Mouse (Mus musculus) left cerebral cortex, adult 9 months (tissue): ENCODE results near the gene Pmfbp1.

Experiments
- DNase-seq, 2 experiments: peaks; one replicate each; pipeline ENCODE4 v3.0.0; 2022; ENCODE audit warnings: low spot score in 2 of 2

Pmfbp1 gene

GRCm38 (mm10) chr8:109499009-109499717 is 5.3 kb downstream of the Pmfbp1 start:
- DNase-seq, result no peak

- no peak for DNase-seq
These were observed 9.7 kb downstream of the Pmfbp1 start for GRCm38 (mm10) chr8:109503566-109503965.

GRCm38 (mm10) chr8:109505560-109505959 is 11.7 kb downstream of the Pmfbp1 start:
- no peak for DNase-seq

- no peak for DNase-seq
These were observed 30.2 kb downstream of the Pmfbp1 start for GRCm38 (mm10) chr8:109524008-109524407.

- DNase-seq, result peak in 1 of 2 experiments; percentile 35
These were observed 41.5 kb downstream of the Pmfbp1 start for GRCm38 (mm10) chr8:109535140-109535990.

GRCm38 (mm10) chr8:109536703-109537102 is 42.9 kb downstream of the Pmfbp1 start:
- DNase-seq, result peak; percentile 46 to 87

- no peak for DNase-seq
These were observed 48.3 kb downstream of the Pmfbp1 start for GRCm38 (mm10) chr8:109542165-109542564.

- DNase-seq, result peak in 1 of 2 experiments; percentile 41
These were observed 49.1 kb downstream of the Pmfbp1 start for GRCm38 (mm10) chr8:109542748-109543519.

GRCm38 (mm10) chr8:109544049-109544448 is 50.2 kb downstream of the Pmfbp1 start:
- DNase-seq, result no peak

GRCm38 (mm10) chr8:109551663-109552062 is 57.8 kb downstream of the Pmfbp1 start:
- DNase-seq, result no peak

- no peak for DNase-seq
These were observed 70.1 kb downstream of the Pmfbp1 start for GRCm38 (mm10) chr8:109563881-109564280.

- no peak for DNase-seq
These were observed 70.9 kb downstream of the Pmfbp1 start for GRCm38 (mm10) chr8:109564766-109565165.

- peak; percentile 99 to 100 for DNase-seq
These were observed 71.9 kb downstream of the Pmfbp1 start, which contains the start of the genes Dhx38 and Txnl4b for GRCm38 (mm10) chr8:109565498-109566333. Gene Dhx38 (minus strand): TSS chr8:109565861. Gene Txnl4b (plus strand): TSS chr8:109565892.

- no peak for DNase-seq
These were observed 77.3 kb downstream of the Pmfbp1 start for GRCm38 (mm10) chr8:109571139-109571538.

GRCm38 (mm10) chr8:109576311-109576710 is 82.5 kb downstream of the Pmfbp1 start:
- DNase-seq, result no peak

GRCm38 (mm10) chr8:109578900-109579301 is 85.1 kb downstream of the Pmfbp1 start, which contains the start of gene Hp:
Gene Hp (minus strand): TSS chr8:109579172.
- DNase-seq, result no peak

- DNase-seq, result no peak
These were observed 90.5 kb downstream of the Pmfbp1 start for GRCm38 (mm10) chr8:109584293-109584692.

- DNase-seq, result no peak
These were observed 91.0 kb downstream of the Pmfbp1 start for GRCm38 (mm10) chr8:109584830-109585229.

- DNase-seq, result no peak
These were observed 91.8 kb downstream of the Pmfbp1 start for GRCm38 (mm10) chr8:109585652-109586051.

- DNase-seq, result no peak
These were observed 93.2 kb downstream of the Pmfbp1 start for GRCm38 (mm10) chr8:109586972-109587504.

- no peak for DNase-seq
These were observed 97.1 kb downstream of the Pmfbp1 start for GRCm38 (mm10) chr8:109590901-109591300.
